Mouse (Mus musculus): ENCODE measurements around the gene Xrcc3. TPM values are rescaled to one million over a fixed set of nuclear protein-coding genes. Genes with fewer than 3 reads are reported as not detected.
A peak's percentile ranks its signal among the peaks of the same experiment; 100 is the strongest.

Gene Xrcc3
- polyA plus RNA-seq, 2 experiments from 2014 or later: 3.8 to 4.7 TPM

- no peak for ATAC-seq
These were observed 43.0 kb downstream of the Xrcc3 start for GRCm38 (mm10) chr12:111770651-111771050.

- ATAC-seq: no peak
These were observed 43.7 kb downstream of the Xrcc3 start for GRCm38 (mm10) chr12:111769816-111770577.

GRCm38 (mm10) chr12:111769306-111769705 is 44.4 kb downstream of the Xrcc3 start:
- peak; percentile 47 for ATAC-seq

GRCm38 (mm10) chr12:111768322-111768928 is 45.2 kb downstream of the Xrcc3 start:
- ATAC-seq: peak; percentile 56

- no peak for ATAC-seq
These were observed 47.1 kb downstream of the Xrcc3 start for GRCm38 (mm10) chr12:111766313-111767236.

GRCm38 (mm10) chr12:111762620-111763280 is 50.9 kb downstream of the Xrcc3 start:
- no peak for ATAC-seq

- no peak for ATAC-seq
These were observed 53.3 kb downstream of the Xrcc3 start for GRCm38 (mm10) chr12:111760306-111760908.

GRCm38 (mm10) chr12:111759176-111760061 is 54.3 kb downstream of the Xrcc3 start:
- ATAC-seq: peak; percentile 34

GRCm38 (mm10) chr12:111758381-111759175 is 55.1 kb downstream of the Xrcc3 start, which contains the start of gene Klc1:
TSS of gene Klc1 (plus strand) at chr12:111758849.
- ATAC-seq: peak; percentile 86

- ATAC-seq: no peak
These were observed 55.9 kb downstream of the Xrcc3 start for GRCm38 (mm10) chr12:111757561-111758325.

- ATAC-seq: no peak
These were observed 57.0 kb downstream of the Xrcc3 start for GRCm38 (mm10) chr12:111756698-111757082.

- no peak for ATAC-seq
These were observed 57.5 kb downstream of the Xrcc3 start for GRCm38 (mm10) chr12:111756082-111756697.

- ATAC-seq: no peak
These were observed 58.4 kb downstream of the Xrcc3 start for GRCm38 (mm10) chr12:111755231-111755630.

GRCm38 (mm10) chr12:111754710-111755109 is 59.0 kb downstream of the Xrcc3 start:
- no peak for ATAC-seq

- ATAC-seq: no peak
These were observed 60.3 kb downstream of the Xrcc3 start for GRCm38 (mm10) chr12:111753347-111753746.
